Mouse (Mus musculus) heart, adult 2 months (tissue): ENCODE results near the gene Daam1.

Experiments used
- CTCF ChIP-seq: fragments of 200-600 bp; IDR thresholded peaks from 2 replicates; pipeline ENCODE4 v1.8.1; 2022; ENCODE audit warnings: antibody characterized with exemption, mild to moderate bottlenecking, moderate library complexity
- EP300 ChIP-seq: fragments of 200-500 bp; IDR thresholded peaks from 2 replicates; pipeline ENCODE4 v1.6.1; 2011; ENCODE audit warnings: low read depth, low read length, control low read depth; ENCODE audit not compliant: insufficient read depth
- POLR2A ChIP-seq: fragments of 200-500 bp; IDR thresholded peaks from 2 replicates; pipeline ENCODE4 v1.6.1; 2011; ENCODE audit warnings: mild to moderate bottlenecking, low read depth, low read length, control low read depth; ENCODE audit not compliant: insufficient read depth

DNA sequence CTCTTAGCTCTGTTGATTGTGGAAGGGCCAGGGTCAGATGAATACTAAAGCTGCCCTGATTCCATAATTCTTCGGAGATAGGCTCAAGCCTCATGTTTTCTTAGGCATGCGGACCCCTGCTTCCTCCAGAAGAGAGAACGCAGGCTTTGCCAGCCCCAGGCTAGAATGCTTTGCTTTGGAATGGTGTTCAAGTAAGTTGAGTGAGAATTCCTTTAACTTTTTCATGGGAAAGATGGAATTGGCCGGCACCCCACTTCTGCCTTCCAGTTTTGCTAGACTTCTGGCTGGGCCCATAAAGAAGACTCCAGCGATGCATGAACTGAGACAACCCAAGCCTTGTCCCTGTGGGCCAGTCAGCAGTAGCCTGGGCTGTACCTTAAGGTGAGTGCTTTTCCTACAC, 200.3 kb downstream of the Daam1 start:
- TF ChIP-seq POLR2A: no peak
- no peak for TF ChIP-seq CTCF
- no peak for TF ChIP-seq EP300
